Mouse (Mus musculus): ENCODE data around the gene Egln1. TPM values are rescaled to one million over a fixed set of nuclear protein-coding genes. Genes with fewer than 3 reads are reported as not detected.

Egln1 gene
- total RNA-seq, 2 experiments from 2014 or later: 70.1 to 76.6 TPM

DNA sequence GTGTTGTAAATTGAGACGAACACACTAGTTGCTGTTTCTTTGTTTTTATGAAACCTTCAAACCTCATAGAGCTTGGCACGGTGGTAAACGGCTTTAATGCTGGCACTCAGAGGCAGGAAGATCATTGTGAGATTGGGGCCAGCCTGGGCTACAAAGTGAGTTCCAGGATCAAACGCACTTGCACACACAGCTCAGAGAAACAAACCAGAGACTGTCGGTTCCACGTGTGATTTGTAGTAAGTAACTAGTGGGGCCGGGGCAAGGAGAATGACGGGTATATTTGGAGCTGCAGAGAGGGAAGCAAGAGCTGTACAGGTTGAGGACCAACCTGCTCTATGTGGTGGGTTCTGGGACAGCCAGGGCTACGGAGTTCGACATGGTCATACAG lies 939 bp upstream of the Egln1 start:
- intact Hi-C loops (cut with DNase I; ENCODE audit: low total_unique reads): loop anchor here (5.0 kb wide), 1 partner anchor 62 kb away; the partner anchor contains the start of gene Tsnax
- no peak for DNase-seq

GRCm38 (mm10) chr8:124948733-124949111 lies 402 bp downstream of the Egln1 start:
- intact Hi-C loops (cut with DNase I; ENCODE audit: low total_unique reads): loop anchor here (5.0 to 10.0 kb wide), 2 partner anchors 36 to 54 kb away; partner anchors contain the start of genes Exoc8 and Sprtn
- peak; percentile 25 for DNase-seq

- DNase-seq: peak; percentile 47
- intact Hi-C loops (cut with DNase I; ENCODE audit: low total_unique reads): loop anchor here (5.0 to 10.0 kb wide), 2 partner anchors 36 to 53 kb away; partner anchors contain the start of genes Exoc8 and Sprtn
These were observed 1.0 kb downstream of the Egln1 start for GRCm38 (mm10) chr8:124947865-124948732.

DNA sequence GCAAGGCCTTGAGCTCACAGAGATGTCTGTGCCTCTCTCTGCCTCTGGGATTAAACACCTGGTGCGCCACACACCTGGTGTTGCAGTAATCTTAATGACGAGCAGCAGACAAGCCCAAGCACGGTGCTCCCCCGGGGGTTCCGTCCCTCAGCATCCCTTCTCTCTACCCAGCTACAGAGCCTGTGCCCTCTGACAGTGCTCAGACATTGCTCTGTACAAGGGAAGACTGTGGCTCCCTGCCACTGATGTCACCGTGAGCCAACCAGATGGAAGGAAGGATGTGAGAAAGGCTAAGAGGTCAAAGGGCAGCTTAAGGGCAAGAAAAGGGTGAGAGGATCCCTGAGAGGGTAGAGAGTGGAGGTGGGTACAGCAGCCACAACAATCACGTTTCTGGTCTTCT lies 4.7 kb downstream of the Egln1 start:
- intact Hi-C loops (cut with DNase I; ENCODE audit: low total_unique reads): loop anchor here (10.0 kb wide), 1 partner anchor 50 kb away; the partner anchor contains the start of genes Exoc8 and Sprtn
- no peak for DNase-seq

DNA sequence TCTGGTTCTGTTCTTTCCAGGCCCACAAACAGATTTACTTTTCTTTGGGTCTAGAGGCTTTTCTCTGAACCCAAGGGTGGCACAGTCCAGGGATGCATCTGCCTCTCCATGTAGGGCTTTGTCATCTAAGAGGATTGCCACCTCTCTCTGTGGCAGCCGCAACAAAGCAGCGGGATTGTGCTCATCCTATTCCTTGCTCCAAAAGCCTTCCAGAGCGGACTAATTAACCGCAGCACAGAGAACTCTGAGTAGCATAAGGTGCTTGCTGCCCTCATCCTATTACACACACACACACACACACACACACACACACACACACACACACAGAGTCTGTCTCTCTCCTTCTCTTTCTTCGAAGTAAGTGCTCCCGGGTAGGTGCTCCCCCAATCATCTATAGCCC lies 5.3 kb downstream of the Egln1 start:
- no peak for DNase-seq
- intact Hi-C loops (cut with DNase I; ENCODE audit: low total_unique reads): loop anchor here (10.0 kb wide), 1 partner anchor 49 kb away; the partner anchor contains the start of genes Exoc8 and Sprtn

- no peak for DNase-seq
- intact Hi-C loops (cut with DNase I; ENCODE audit: low total_unique reads): no loop called here
These were observed 11.8 kb downstream of the Egln1 start for GRCm38 (mm10) chr8:124937293-124937692.

GRCm38 (mm10) chr8:124936699-124937098 lies 12.4 kb downstream of the Egln1 start:
- DNase-seq: no peak
- intact Hi-C loops (cut with DNase I; ENCODE audit: low total_unique reads): no loop called here

DNA sequence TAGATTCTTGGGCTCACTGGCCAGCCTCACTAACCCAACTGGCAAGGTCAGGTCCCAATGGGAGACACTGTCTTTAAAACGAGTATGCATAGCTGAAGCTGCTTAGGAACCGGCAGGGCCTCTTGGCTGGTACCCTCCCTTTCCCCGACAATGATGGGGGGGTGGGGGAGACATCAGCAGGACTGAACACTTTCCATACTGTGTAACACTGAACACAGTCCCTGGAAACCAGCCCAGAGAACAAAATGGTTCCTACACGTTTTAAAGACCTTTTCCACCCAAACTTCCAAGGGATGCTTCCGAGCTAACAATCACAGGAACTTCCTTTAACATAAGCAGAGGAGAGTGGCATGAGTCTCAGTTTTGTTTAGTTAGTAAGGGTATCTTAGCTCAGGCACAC lies 14.0 kb downstream of the Egln1 start:
- DNase-seq: no peak

DNA sequence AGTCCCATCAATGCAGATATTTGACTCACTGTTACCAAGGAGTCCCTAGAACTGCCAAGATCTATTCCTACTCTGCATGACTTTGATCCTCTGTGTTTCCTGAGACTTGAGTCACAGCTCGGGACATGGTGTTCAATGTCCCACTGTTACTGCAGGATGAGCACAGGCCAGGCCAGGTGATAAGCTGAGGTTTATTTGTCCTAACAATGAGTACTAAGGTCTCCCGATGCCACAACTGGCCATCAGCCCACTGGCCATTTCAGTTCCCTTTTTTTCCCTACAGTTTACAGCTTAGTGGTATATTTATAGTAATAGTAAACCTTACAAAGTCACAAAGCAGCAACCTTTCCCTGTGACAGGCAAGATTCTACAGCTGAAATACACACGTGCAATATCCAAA lies 16.7 kb downstream of the Egln1 start:
- no peak for DNase-seq

More for the DNA sequence above, 14.0 kb downstream of the Egln1 start:
- intact Hi-C loops (cut with DNase I; ENCODE audit: low total_unique reads): no loop called here

GRCm38 (mm10) chr8:124930649-124931048 lies 18.5 kb downstream of the Egln1 start:
- DNase-seq: no peak
- intact Hi-C loops (cut with DNase I; ENCODE audit: low total_unique reads): no loop called here

More for the DNA sequence above, 16.7 kb downstream of the Egln1 start:
- intact Hi-C loops (cut with DNase I; ENCODE audit: low total_unique reads): no loop called here

DNA sequence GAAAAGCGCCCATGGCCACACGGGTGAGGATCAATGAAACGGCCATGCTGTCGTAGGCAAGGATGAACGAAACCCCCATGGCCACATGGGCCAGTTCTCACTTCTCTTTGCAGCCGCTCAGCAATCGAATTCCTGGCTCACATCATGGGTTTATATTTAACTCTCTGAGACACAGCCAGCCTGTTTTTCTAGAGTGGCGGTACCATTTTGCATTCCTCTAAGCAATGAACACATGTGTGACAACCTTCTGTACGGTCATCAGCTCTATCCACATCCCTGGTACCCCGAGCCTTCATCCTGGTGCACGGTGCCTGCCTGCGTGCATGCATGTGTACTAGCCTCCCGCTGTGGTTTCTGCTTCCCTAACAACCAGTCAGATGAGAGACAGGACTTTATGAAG lies 19.0 kb downstream of the Egln1 start:
- no peak for DNase-seq
- intact Hi-C loops (cut with DNase I; ENCODE audit: low total_unique reads): no loop called here

DNA sequence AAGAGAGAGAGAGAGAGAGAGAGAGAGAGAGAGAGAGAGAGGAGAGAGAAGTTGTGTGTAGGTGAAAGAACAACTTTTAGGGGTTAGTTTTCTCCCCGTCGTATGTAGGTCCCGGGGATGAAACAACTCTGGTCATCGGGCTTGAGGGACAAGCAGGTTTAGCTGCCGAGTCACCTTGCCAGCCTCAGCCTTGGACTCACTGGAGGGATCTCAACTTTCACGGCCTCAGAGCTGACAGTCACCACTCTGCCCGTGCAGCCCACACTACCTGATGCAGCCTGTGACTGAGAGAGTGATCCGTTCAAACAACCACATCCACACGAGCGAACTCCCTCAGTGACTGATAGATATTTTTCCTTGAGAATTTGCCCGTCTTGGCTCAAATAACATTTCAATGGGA lies 20.1 kb downstream of the Egln1 start:
- DNase-seq: peak; percentile 47
- intact Hi-C loops (cut with DNase I; ENCODE audit: low total_unique reads): no loop called here

DNA sequence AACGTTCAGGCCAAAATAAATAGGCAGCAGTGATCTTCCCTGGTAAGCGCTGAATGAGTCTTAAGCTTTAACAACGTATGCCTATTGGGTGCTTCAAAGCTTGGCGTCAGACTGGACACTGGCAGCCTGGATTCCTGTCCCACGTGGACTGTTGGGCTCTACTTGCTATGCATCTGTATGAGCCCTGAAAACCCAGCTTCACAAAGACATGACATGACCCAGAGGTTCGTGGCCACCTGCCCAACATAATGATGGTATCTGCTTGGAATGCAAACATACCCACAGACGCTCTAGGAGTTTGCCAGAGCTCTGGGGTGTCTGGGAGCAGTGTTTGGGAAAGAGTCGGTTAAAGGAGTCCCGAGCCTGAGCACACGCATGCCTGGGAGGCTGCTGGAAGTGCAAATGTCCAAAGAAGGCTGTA lies 22.8 kb downstream of the Egln1 start:
- intact Hi-C loops (cut with DNase I; ENCODE audit: low total_unique reads): no loop called here
- DNase-seq: peak; percentile 54

GRCm38 (mm10) chr8:124925544-124926266 lies 23.4 kb downstream of the Egln1 start:
- DNase-seq: no peak
- intact Hi-C loops (cut with DNase I; ENCODE audit: low total_unique reads): no loop called here

GRCm38 (mm10) chr8:124923971-124924652 lies 25.0 kb downstream of the Egln1 start:
- intact Hi-C loops (cut with DNase I; ENCODE audit: low total_unique reads): no loop called here

GRCm38 (mm10) chr8:124922490-124923089 lies 26.5 kb downstream of the Egln1 start:
- intact Hi-C loops (cut with DNase I; ENCODE audit: low total_unique reads): no loop called here
- DNase-seq: no peak

More at GRCm38 (mm10) chr8:124923971-124924652, 25.0 kb downstream of the Egln1 start:
- DNase-seq: peak; percentile 73

DNA sequence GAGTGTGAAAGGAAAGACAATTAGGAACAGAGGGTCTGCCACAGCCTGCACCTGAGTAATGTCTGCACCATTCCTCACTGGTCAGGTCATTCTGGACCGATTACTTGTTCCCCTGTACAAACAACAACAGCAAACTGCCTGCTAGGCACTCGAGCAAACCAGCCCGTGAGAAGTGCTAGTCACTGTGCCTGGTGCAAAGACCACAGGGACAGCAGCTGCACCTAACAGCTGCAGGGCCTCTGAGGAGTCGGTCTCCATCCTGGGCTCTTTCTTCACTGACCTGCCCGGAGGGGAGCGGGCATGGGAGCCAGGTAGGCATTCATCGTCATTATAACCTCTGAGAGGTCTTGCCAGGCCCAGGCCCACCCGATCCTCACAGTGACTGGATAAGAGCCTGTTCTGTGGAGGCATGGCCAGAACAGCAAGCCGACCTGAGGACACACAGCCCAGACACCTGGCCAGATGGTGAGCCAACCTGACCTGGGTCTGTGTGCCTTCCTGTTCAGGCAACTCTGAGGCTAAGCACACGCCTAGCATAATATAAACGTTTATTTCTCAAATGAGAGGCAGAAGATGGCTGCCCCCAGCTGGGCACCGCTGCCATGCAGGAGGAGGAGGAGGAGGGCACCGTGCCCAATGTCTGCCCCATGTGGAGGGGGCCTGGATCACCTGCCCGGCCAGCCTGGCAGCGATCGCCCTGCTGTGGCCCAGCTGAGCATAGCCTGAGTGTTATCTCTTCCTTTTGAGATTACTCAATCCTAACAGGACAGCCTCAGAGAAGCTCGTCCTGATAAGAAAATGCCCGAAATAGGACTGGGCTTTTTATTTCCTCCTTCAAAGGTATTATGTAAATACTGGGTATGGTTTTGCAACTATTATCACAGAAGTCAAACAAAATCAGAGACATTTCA lies 27.5 kb downstream of the Egln1 start:
- intact Hi-C loops (cut with DNase I; ENCODE audit: low total_unique reads): no loop called here
- DNase-seq: peak; percentile 40

- intact Hi-C loops (cut with DNase I; ENCODE audit: low total_unique reads): no loop called here
These were observed 31.2 kb downstream of the Egln1 start for GRCm38 (mm10) chr8:124917741-124918484.

More at GRCm38 (mm10) chr8:124917741-124918484, 31.2 kb downstream of the Egln1 start:
- DNase-seq: no peak
